Mouse (Mus musculus) layer of hippocampus, postnatal 10 days (tissue): ENCODE results near the gene Zfp219. TPM values are rescaled to one million over a fixed set of nuclear protein-coding genes. Genes with fewer than 3 reads are reported as not detected.

ENCODE experiments used
- DNase-seq, 2 experiments: peaks; one replicate each; pipeline ENCODE4 v3.0.0; 2021; ENCODE audit warnings: low spot score in 2 of 2
- total RNA-seq, 2 experiments: library from RNA; stranded (reverse); gene quantifications; 2 replicates each; pipeline ENCODE4 v1.2.3; 2021

The Zfp219 gene
- total RNA-seq, 2 experiments from 2014 or later: 43.5 to 45.0 TPM

- DNase-seq: no peak
These were observed 2.1 kb downstream of the Zfp219 start for GRCm38 (mm10) chr14:52018248-52019050.

GRCm38 (mm10) chr14:52017662-52018061 lies 2.9 kb downstream of the Zfp219 start:
- no peak for DNase-seq

GRCm38 (mm10) chr14:52016625-52017405 lies 3.7 kb downstream of the Zfp219 start:
- no peak for DNase-seq

- DNase-seq: no peak
These were observed 5.0 kb downstream of the Zfp219 start, which contains the start of gene Tmem253 for GRCm38 (mm10) chr14:52015445-52016100. Tmem253 (plus strand) TSS chr14:52015658.

GRCm38 (mm10) chr14:52014761-52015311 lies 5.7 kb downstream of the Zfp219 start:
- DNase-seq: peak; percentile 46 to 64

GRCm38 (mm10) chr14:52014271-52014760 lies 6.2 kb downstream of the Zfp219 start:
- no peak for DNase-seq

- peak in 1 of 2 experiments; percentile 28 for DNase-seq
These were observed 6.7 kb downstream of the Zfp219 start for GRCm38 (mm10) chr14:52013771-52014219.

GRCm38 (mm10) chr14:52013021-52013610 lies 7.4 kb downstream of the Zfp219 start:
- no peak for DNase-seq

GRCm38 (mm10) chr14:52012553-52012952 lies 8.0 kb downstream of the Zfp219 start:
- no peak for DNase-seq

GRCm38 (mm10) chr14:52012085-52012484 lies 8.4 kb downstream of the Zfp219 start:
- DNase-seq: no peak

- no peak for DNase-seq
These were observed 8.8 kb downstream of the Zfp219 start for GRCm38 (mm10) chr14:52011683-52012082.

GRCm38 (mm10) chr14:52010446-52011111 lies 10.0 kb downstream of the Zfp219 start:
- peak; percentile 65 to 78 for DNase-seq

GRCm38 (mm10) chr14:52009841-52010240 lies 10.7 kb downstream of the Zfp219 start:
- DNase-seq: no peak

- no peak for DNase-seq
These were observed 11.2 kb downstream of the Zfp219 start for GRCm38 (mm10) chr14:52009361-52009760.

GRCm38 (mm10) chr14:52008321-52009203 lies 12.0 kb downstream of the Zfp219 start:
- peak; percentile 95 to 97 for DNase-seq

GRCm38 (mm10) chr14:52006771-52007170 lies 13.8 kb downstream of the Zfp219 start:
- DNase-seq: no peak

GRCm38 (mm10) chr14:52006241-52006640 lies 14.3 kb downstream of the Zfp219 start:
- DNase-seq: peak in 1 of 2 experiments; percentile 47

GRCm38 (mm10) chr14:52005616-52006015 lies 14.9 kb downstream of the Zfp219 start:
- DNase-seq: no peak

- no peak for DNase-seq
These were observed 15.4 kb downstream of the Zfp219 start for GRCm38 (mm10) chr14:52005141-52005540.
